Comparison of ENCODE assay signal across 9 mouse cellular contexts in the genomic region with DNA sequence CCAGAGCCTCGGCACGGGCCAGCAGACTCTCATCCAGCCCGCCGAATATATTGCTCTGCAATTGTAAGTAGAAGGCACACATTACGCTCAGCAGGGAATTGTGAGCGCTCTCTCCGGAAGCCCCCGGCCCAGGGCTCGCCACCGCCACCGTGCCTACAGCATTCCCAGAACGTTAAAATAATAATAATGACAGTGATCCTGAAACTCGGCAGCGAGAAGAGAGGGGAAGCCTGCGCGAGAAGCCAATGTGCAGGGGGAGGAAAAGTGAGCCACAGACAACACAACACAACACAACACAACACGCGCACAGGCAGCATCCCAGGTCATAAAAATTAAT. TPM values are rescaled to one million over a fixed set of nuclear protein-coding genes. Genes with fewer than 3 reads are reported as not detected.
DNase-seq lines count a peak whose midpoint lies in the region; ATAC-seq and TF ChIP-seq lines count a peak whose summit lies in the region.
"Had no signal": no experiment of that assay in that cellular context is flagged by ENCODE, and none has a peak within 500 bp of the region (broad histone marks: within the 10 kb centered on the region; RNA-seq: fewer than 3 reads in every experiment).

No protein-coding gene starts in this region.

- no peak overlapping the region for H3K27ac ChIP-seq in heart, postnatal 0 days (ENCODE audit: low read depth)
- H3K27ac ChIP-seq in embryonic facial prominence, embryonic 14.5 days (replicated peaks; ENCODE audit: low read depth, low read length): no peak overlapping the region
- no peak overlapping the region for H3K27ac ChIP-seq in intestine, embryonic 14.5 days (ENCODE audit: low read depth)
- H3K27ac ChIP-seq: liver, embryonic 14.5 days had no signal

- no peak overlapping the region for H3K9ac ChIP-seq in heart, postnatal 0 days (replicated peaks; ENCODE audit: low read depth, low read length)
- H3K9ac ChIP-seq in embryonic facial prominence, embryonic 14.5 days (ENCODE audit: low read depth, low read length): no peak overlapping the region
- H3K9ac ChIP-seq in intestine, embryonic 14.5 days (ENCODE audit: low read length): no peak overlapping the region
- H3K9ac ChIP-seq: liver, embryonic 14.5 days had no signal

- peak overlapping the region; percentile 38 for H3K4me3 ChIP-seq in heart, postnatal 0 days (ENCODE audit: low read depth, low read length)
- peak overlapping the region; percentile 44 for H3K4me3 ChIP-seq in embryonic facial prominence, embryonic 14.5 days (ENCODE audit: low read depth, low read length)
- 0 out of 2 replicates have a peak overlapping the region, but pooled peaks have one; percentile 27 for H3K4me3 ChIP-seq in intestine, embryonic 14.5 days (ENCODE audit: low read depth, low read length)

- 2% methylated on average over 18 of the region's 18 CpGs for WGBS in heart, postnatal 0 days
- WGBS in embryonic facial prominence, embryonic 14.5 days: under 1% methylated on average over 18 of the region's 18 CpGs
- WGBS in intestine, embryonic 14.5 days: 1% methylated on average over 18 of the region's 18 CpGs

- peak overlapping the region; percentile 52; the same call in 1 of the 2 replicates for H3K4me2 ChIP-seq in heart, postnatal 0 days (ENCODE audit: low read depth, low read length)
- H3K4me2 ChIP-seq in embryonic facial prominence, embryonic 14.5 days (ENCODE audit: low read depth, low read length): peak overlapping the region; percentile 72
- H3K4me2 ChIP-seq in intestine, embryonic 14.5 days (ENCODE audit: low read length): peak overlapping the region; percentile 53

- no peak for ATAC-seq in heart, postnatal 0 days (ENCODE audit: insufficient read depth, low read depth)
- no peak for ATAC-seq in embryonic facial prominence, embryonic 14.5 days (ENCODE audit: low read depth)
- no peak for ATAC-seq in intestine, embryonic 14.5 days (replicated peaks; ENCODE audit: low FRiP score, low TSS enrichment, low read depth)

- H3K36me3 ChIP-seq in heart, postnatal 0 days (replicated peaks; ENCODE audit: control insufficient read depth, insufficient read depth, low read length): no peaks in the 10 kb centered on the region
- no peaks in the 10 kb centered on the region for H3K36me3 ChIP-seq in embryonic facial prominence, embryonic 14.5 days (ENCODE audit: control insufficient read depth, insufficient read depth, low read length)
- H3K36me3 ChIP-seq in intestine, embryonic 14.5 days (ENCODE audit: control insufficient read depth, insufficient read depth, low read length): no peaks in the 10 kb centered on the region

- peaks cover 88% of the 10 kb centered on the region for H3K27me3 ChIP-seq in heart, postnatal 0 days (ENCODE audit: control insufficient read depth, insufficient read depth, low read length)
- H3K27me3 ChIP-seq in embryonic facial prominence, embryonic 14.5 days (replicated peaks; ENCODE audit: control insufficient read depth, insufficient read depth, low read length): peaks cover 93% of the 10 kb centered on the region
- peaks cover 94% of the 10 kb centered on the region for H3K27me3 ChIP-seq in intestine, embryonic 14.5 days (replicated peaks; ENCODE audit: control insufficient read depth, insufficient read depth, low read length)

- H3K9me3 ChIP-seq in heart, postnatal 0 days (replicated peaks; ENCODE audit: control insufficient read depth, low read length): no peaks in the 10 kb centered on the region
- no peaks in the 10 kb centered on the region for H3K9me3 ChIP-seq in embryonic facial prominence, embryonic 14.5 days (ENCODE audit: control insufficient read depth, low read length)
- H3K9me3 ChIP-seq in intestine, embryonic 14.5 days (ENCODE audit: control insufficient read depth, low read length): no peaks in the 10 kb centered on the region

- no peak for DNase-seq in heart, postnatal 0 days (ENCODE audit: low spot score)
- no peak for DNase-seq in heart, adult 8-10 months (ENCODE audit: low spot score)
- DNase-seq in embryonic facial prominence, embryonic 14.5 days (ENCODE audit: low spot score): no peak
- DNase-seq in intestine, embryonic 14.5 days (ENCODE audit: low spot score): peak; percentile 52
- DNase-seq in neural tube, embryonic 10.5 days (ENCODE audit: extremely low spot score, low spot score): peak; percentile 40
- no peak for DNase-seq in ovary, postnatal 10 days (ENCODE audit: low spot score)
- DNase-seq in gastrocnemius, postnatal 36 days: no peak
- DNase-seq in embryo, embryonic 10.5 days (ENCODE audit: low spot score): no peak

- TF ChIP-seq EP300 in heart, postnatal 0 days (IDR thresholded peaks at IDR 0.05; ENCODE audit: low read depth): no peak

- no peaks in the 10 kb centered on the region for H3K4me1 ChIP-seq in heart, postnatal 0 days (ENCODE audit: control insufficient read depth, insufficient read depth)
- H3K4me1 ChIP-seq in embryonic facial prominence, embryonic 14.5 days (ENCODE audit: control insufficient read depth, insufficient read depth, low read length): peaks cover 3% of the 10 kb centered on the region; the same call in 1 of the 2 replicates
- no peaks in the 10 kb centered on the region for H3K4me1 ChIP-seq in intestine, embryonic 14.5 days (replicated peaks; ENCODE audit: control insufficient read depth, insufficient read depth, low read length)

- intact Hi-C loops in gastrocnemius, postnatal 36 days (cut with DNase I): no loop called here

- no peak for TF ChIP-seq CTCF in heart, postnatal 0 days (IDR thresholded peaks at IDR 0.05; ENCODE audit: low read depth)

RNA-seq across cellular contexts. Expression of gene Pou4f2, which starts 0.9 kb away (rescaled TPM):
- not detected in 2 replicates for total RNA-seq in heart, postnatal 0 days (2014; rRNA removed; ENCODE audit: low replicate concordance)
- not detected in 2 replicates for polyA plus RNA-seq in heart, postnatal 0 days (2015; fragmentation: Nextera tagmentation; extraction: Ambion mirVana)
- not detected for total RNA-seq in heart, adult 8-10 months (2022)
- 0.24 and 0.25 TPM in 2 replicates for polyA plus RNA-seq in embryonic facial prominence, embryonic 14.5 days (2014; fragmentation: Nextera tagmentation; extraction: Ambion mirVana)
- not detected in 2 replicates for polyA plus RNA-seq in intestine, embryonic 14.5 days (2014; fragmentation: Nextera tagmentation; extraction: Ambion mirVana)
- total RNA-seq in gastrocnemius, postnatal 36 days (2021): not detected
- polyA plus RNA-seq: liver, embryonic 14.5 days had no signal

Comparison
In these comparisons a context has a peak if more than half of its experiments do, and no peak if none do; other contexts are left out.
1. DNase-seq: peak in intestine, embryonic 14.5 days (single experiment) and neural tube, embryonic 10.5 days (single experiment); none in heart, postnatal 0 days (single experiment), heart, adult 8-10 months (single experiment), embryonic facial prominence, embryonic 14.5 days (single experiment), ovary, postnatal 10 days (single experiment), gastrocnemius, postnatal 36 days (0 of 2) and embryo, embryonic 10.5 days (single experiment).
2. Peak in every context shown above with its lines, with median percentiles within 50 percentile points of each other: H3K4me2 ChIP-seq and H3K4me3 ChIP-seq.